Mouse (Mus musculus): ENCODE measurements around the gene Cutc.

DNA sequence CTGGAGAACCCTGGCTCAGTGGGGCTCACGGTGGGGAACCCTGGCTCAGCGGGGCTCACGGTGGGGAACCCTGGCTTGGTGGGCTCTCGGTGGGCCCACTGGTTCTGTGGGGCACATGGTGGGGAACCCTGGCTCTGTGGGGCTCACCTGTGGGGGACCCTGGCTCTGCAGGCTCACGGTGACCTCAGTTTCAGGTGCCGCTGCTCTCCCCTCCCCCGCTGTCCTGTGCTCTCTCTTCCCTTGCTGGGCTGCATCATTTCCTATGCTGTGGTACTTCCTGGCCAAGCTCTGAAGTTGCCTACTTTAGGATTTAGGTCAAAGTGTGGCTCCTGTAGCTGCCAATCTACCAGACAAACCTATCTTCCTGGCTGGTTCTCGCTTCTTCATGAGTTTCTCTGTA, 29.9 kb upstream of the Cutc start:
- TF ChIP-seq CTCF (IDR thresholded peaks at IDR 0.05; ENCODE audit: low read depth) (no peak), EP300 (IDR thresholded peaks at IDR 0.05; ENCODE audit: low read depth) (no peak)
